ENCODE assay signal across 39 mouse cellular contexts in the genomic region with DNA sequence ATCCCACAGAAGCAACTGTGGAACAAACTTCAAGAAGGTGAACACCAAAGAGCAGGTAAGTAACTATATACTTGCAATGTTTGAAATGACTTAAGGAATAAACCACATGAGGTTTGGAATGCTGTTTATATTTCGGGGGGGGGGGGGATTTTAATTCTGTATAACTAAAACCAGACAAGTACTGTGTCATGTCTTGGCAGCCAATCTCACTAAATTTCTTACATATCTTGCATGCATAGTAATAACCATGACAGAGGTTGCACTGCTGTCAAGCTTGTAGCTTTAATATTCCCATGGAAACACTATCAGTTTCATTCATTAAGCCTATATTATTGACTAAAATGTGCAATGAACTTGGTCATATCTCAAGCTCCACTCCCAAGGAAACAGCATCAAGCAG. TPM values are rescaled to one million over a fixed set of nuclear protein-coding genes. Genes with fewer than 3 reads are reported as not detected.
"Had no signal": no experiment of that assay in that cellular context is flagged by ENCODE, and none has a peak within 500 bp of the region (broad histone marks: within the 10 kb centered on the region; RNA-seq: fewer than 3 reads in every experiment).

No protein-coding gene starts in this region.

- H3K9ac ChIP-seq: limb, embryonic 12.5 days; limb, embryonic 13.5 days; limb, embryonic 15.5 days; liver, embryonic 12.5 days; liver, embryonic 13.5 days; liver, embryonic 14.5 days; liver, embryonic 15.5 days; liver, postnatal 0 days; lung, embryonic 14.5 days; lung, embryonic 15.5 days; midbrain, embryonic 12.5 days; midbrain, embryonic 13.5 days; midbrain, embryonic 15.5 days; neural tube, embryonic 12.5 days; neural tube, embryonic 13.5 days had no signal

- H3K4me2 ChIP-seq: limb, embryonic 12.5 days; limb, embryonic 13.5 days; limb, embryonic 15.5 days; liver, embryonic 11.5 days; liver, embryonic 12.5 days; liver, embryonic 13.5 days; liver, embryonic 15.5 days; lung, embryonic 14.5 days; lung, embryonic 15.5 days; midbrain, embryonic 11.5 days; midbrain, embryonic 12.5 days; midbrain, embryonic 13.5 days; midbrain, embryonic 15.5 days; neural tube, embryonic 12.5 days; neural tube, embryonic 13.5 days had no signal

- DNase-seq: left cerebral cortex, postnatal 4 days; liver; liver, embryonic 13.5 days; liver, postnatal 0 days; lung, adult 18-20 months; lung, adult 2 months; lung, embryonic 14.5 days; lung, postnatal 10 days; lung, postnatal 14 days; lung, postnatal 36 days; lung, postnatal 4 days; midbrain, embryonic 14.5 days had no signal

- H3K4me3 ChIP-seq: limb, embryonic 10.5 days; limb, embryonic 12.5 days; limb, embryonic 13.5 days; limb, embryonic 15.5 days; liver, embryonic 12.5 days; liver, embryonic 13.5 days; liver, embryonic 15.5 days; lung, embryonic 15.5 days; megakaryocyte, embryonic 14.5 days; midbrain, embryonic 10.5 days; midbrain, embryonic 12.5 days; midbrain, embryonic 13.5 days; midbrain, embryonic 15.5 days; myocyte; neural tube, embryonic 12.5 days; neural tube, embryonic 13.5 days had no signal

- H3K36me3 ChIP-seq: limb, embryonic 10.5 days; limb, embryonic 12.5 days; limb, embryonic 13.5 days; limb, embryonic 15.5 days; liver, embryonic 12.5 days; liver, embryonic 13.5 days; liver, embryonic 15.5 days; lung, embryonic 15.5 days; midbrain, embryonic 10.5 days; midbrain, embryonic 12.5 days; midbrain, embryonic 13.5 days; midbrain, embryonic 15.5 days; neural tube, embryonic 12.5 days; neural tube, embryonic 13.5 days had no signal

- H3K27ac ChIP-seq: limb, embryonic 10.5 days; limb, embryonic 12.5 days; limb, embryonic 13.5 days; limb, embryonic 15.5 days; liver, embryonic 12.5 days; liver, embryonic 13.5 days; liver, embryonic 14.5 days; liver, embryonic 15.5 days; lung, embryonic 15.5 days; macrophage; midbrain, embryonic 10.5 days; midbrain, embryonic 12.5 days; midbrain, embryonic 13.5 days; midbrain, embryonic 15.5 days; neural tube, embryonic 12.5 days; neural tube, embryonic 13.5 days had no signal

- H3K27me3 ChIP-seq: limb, embryonic 12.5 days; limb, embryonic 13.5 days; limb, embryonic 15.5 days; liver, embryonic 12.5 days; liver, embryonic 13.5 days; liver, embryonic 15.5 days; lung, embryonic 15.5 days; midbrain, embryonic 12.5 days; midbrain, embryonic 13.5 days; midbrain, embryonic 15.5 days; neural tube, embryonic 12.5 days; neural tube, embryonic 13.5 days had no signal

- H3K9me3 ChIP-seq: limb, embryonic 10.5 days; limb, embryonic 12.5 days; limb, embryonic 13.5 days; limb, embryonic 15.5 days; liver, embryonic 12.5 days; liver, embryonic 13.5 days; liver, embryonic 15.5 days; lung, embryonic 15.5 days; megakaryocyte, embryonic 14.5 days; midbrain, embryonic 10.5 days; midbrain, embryonic 12.5 days; midbrain, embryonic 13.5 days; midbrain, embryonic 15.5 days; neural tube, embryonic 12.5 days; neural tube, embryonic 13.5 days had no signal

- H3K4me1 ChIP-seq: liver, embryonic 12.5 days; liver, embryonic 13.5 days; liver, embryonic 15.5 days; lung, embryonic 15.5 days; megakaryocyte, embryonic 14.5 days; midbrain, embryonic 15.5 days had no signal

- ATAC-seq: liver, embryonic 12.5 days; liver, postnatal 0 days; lung, postnatal 0 days; midbrain, embryonic 13.5 days; midbrain, embryonic 15.5 days had no signal

RNA-seq across cellular contexts. Expression of a gene that starts 48.2 kb away (rescaled TPM):
- total RNA-seq: liver, adult 2 months; megakaryocyte progenitor cell, adult 5-6 weeks; megakaryocyte-erythroid progenitor cell, adult 5-6 weeks; monocyte, adult 5-6 weeks had no signal
- polyA plus RNA-seq: limb, embryonic 10.5 days; limb, embryonic 11.5 days; liver, adult 2 months; liver, embryonic 11.5 days; liver, embryonic 12.5 days; liver, embryonic 13.5 days; liver, embryonic 14.5 days; liver, embryonic 15.5 days; liver, embryonic 16.5 days; liver, postnatal 0 days; lung, embryonic 14.5 days; macrophage; myocyte; neural tube, embryonic 11.5 days had no signal
